Mouse (Mus musculus) cerebellum, postnatal 25 days (tissue): ENCODE results near the gene Pdxdc1.
"Not testable (repeated sequence)": the region's sequence is repeated elsewhere in the genome, so short reads cannot be mapped to it uniquely, and the experiment has no call there.

Experiments
- DNase-seq, 2 experiments: peaks; one replicate each; pipeline ENCODE4 v3.0.0; 2021; ENCODE audit warnings: mixed read lengths in 2 of 2

Pdxdc1 gene

DNA sequence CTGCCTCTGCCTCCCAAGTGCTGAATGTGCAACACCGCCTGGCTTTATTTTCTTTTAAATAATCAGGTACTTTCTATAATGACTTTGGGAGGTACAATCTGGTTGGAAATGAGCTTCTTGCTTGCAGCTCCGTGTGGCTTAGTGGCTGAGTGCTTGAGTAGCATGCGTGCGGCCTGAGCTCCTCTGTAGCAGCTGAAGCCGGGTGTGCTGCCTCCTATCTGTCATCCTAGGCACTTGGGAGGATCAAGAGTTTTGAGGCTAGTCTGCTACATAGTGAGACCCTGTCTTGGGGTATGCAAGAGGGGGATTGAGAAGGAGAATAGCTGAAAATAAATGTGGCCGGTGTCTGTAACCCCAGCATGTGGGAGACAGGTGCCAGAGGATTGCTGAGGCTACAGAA is 90.8 kb downstream of the Pdxdc1 start:
- no peak for DNase-seq

DNA sequence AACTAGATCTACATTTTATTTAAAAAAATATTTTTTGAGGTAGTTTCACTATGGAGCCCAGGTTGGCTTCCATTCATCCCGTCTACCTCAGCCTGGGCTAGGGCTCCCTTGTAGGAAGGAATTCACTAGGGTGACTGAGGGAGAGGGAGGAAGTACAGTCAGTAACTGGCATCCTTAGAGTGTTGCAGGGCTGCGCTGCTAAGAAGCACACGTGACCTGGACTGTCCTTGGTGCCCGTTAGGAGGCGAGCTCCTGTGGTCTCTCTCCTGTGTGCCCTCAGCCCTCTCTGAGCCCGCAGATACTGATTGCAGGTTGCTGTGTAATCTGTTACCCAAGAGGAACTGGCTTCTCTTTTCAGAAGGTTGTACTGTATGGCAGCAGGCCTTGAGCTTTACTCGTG is 94.5 kb downstream of the Pdxdc1 start:
- DNase-seq, result no peak

GRCm38 (mm10) chr16:13807616-13808015 is 95.3 kb downstream of the Pdxdc1 start:
- DNase-seq, result no peak

- DNase-seq, result peak in 1 of 2 experiments; percentile 26
These were observed 98.3 kb downstream of the Pdxdc1 start for GRCm38 (mm10) chr16:13804666-13805065.

GRCm38 (mm10) chr16:13801231-13801630 is 101.7 kb downstream of the Pdxdc1 start:
- no peak for DNase-seq

GRCm38 (mm10) chr16:13796746-13797175 is 106.2 kb downstream of the Pdxdc1 start:
- no peak for DNase-seq

DNA sequence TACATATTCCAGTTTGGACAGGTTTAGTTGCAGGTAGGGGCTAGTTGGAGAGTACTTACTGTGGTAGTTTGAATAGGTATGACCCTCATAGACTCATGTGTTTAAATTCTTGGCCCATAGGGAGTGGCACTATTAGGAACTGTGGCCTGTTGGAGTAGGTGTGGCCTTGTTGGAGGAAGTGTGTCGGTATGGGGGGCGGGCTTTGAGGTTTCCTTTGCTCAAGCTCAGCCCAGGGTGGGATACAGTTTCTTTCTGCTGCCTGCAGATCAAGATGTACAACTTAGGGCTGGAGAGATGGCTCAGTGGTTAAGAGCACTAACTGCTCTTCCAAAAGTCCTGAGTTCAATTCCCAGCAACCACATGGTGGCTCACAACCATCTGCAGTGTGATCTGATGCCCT is 109.5 kb downstream of the Pdxdc1 start:
- not testable (repeated sequence) for DNase-seq

GRCm38 (mm10) chr16:13785932-13786331 is 117.0 kb downstream of the Pdxdc1 start:
- DNase-seq, result no peak
